Mouse (Mus musculus): Measurements from ENCODE around the gene Asl. TPM values are rescaled to one million over a fixed set of nuclear protein-coding genes. Genes with fewer than 3 reads are reported as not detected.

Asl gene
- 97.4 TPM for polyA plus RNA-seq (2017; shearing (Covaris generic))

DNA sequence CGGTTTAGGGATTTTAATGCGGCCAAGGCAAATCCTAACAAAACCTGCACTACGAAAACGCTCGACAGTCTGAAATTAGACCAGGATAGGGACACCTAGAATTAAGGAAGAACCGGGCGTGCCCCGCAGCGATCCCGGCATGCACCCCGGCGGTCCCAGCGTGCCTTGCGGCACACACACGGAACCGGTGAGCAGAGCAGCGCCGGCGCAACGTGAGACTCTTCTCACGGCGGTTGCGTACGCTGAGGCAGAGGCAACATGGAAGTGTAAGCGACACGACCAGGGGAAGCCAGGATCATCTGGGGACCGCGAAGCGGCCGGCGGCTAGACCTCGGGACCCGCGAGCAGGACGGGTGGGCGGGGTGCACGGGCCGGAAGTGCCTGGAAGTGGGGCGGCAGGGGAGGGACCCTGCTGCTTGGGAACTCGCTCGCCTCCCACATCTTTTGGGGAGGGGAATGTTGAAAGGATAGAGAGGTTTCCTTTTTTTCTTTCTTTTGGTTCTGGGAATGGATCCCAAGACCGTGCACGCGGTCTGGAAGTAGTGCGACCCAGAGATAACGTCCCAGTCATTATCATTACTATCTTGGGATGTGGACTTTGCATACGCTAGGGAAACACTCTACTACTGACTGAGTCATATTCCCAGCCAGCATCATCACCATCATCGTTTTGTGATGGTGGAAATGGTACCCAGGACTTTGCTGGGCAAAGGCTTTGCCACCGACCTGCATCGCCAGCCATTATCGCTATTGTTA is at the start of gene Asl, which contains the start of gene Crcp:
Asl (minus strand) TSS at position 106 of the 756 bp plus-strand sequence.
Crcp (plus strand) TSS at position 149 of the 756 bp plus-strand sequence.

DNA sequence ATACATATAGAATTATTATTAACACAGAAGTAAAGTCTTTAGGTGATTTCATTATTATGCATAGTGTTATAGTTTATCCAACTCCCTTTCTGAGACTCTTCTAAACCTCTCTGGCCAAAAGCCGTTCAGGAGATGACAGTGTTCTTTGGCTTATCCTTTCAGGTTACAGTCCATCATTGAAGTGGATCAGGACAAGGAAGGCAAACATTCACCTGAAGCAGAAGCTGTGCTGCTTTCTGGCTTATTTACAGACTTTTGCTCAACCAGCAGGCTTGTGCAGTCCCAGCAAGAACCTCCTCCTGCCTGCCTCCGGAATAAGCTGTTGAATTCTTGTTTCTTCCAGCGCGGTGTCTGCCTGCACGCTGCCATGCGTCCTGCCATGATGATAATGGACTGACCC is 44.0 kb upstream of the Asl start, which contains the start of gene Tpst1:
Tpst1 (plus strand) TSS at position 301 of the 400 bp plus-strand sequence.

DNA sequence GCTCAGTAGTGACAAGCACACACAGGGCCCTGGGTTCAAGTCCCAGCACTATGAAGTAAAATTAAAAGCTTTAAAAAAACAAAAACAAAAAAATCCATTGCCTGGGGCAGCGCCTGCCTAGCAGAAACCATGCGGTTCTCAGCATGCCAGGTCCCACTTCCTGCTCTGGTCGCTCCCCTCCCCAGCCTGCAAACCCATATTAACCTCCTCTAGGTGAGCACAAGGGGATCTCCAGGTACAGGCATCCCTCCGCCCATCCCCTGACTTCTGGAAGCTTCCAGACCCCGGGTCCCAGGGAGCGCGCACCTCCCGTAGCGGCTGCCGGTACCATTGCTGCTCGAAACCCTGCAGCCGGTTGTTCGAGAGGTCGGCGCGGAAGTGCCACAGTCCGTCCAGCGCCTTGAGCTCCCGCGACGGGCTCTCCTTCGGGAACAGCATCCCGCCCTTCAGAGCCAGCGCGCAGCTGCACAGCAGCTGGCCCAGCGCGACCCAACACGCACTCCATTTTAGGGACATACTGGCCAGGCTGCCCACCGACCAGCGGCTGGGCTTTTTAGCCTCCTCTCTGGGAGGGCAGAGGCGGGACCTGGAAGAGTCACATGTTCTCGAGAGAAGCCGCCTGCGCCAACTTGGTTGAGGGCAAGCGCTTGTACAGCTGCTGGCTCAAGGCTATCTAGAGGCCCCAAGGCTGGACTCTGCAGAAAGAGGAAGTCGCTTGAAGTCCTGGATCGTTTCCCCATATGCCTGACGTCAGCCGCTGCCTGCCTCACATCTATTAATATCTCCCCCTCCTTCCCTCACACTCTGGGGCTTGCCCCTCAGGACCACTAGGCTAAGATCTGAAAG is 26.5 kb downstream of the Asl start, which contains the start of gene Gusb:
Gusb (minus strand) TSS at position 749 of the 846 bp plus-strand sequence.

Other genes starting within 250 kb of the Asl start
- 74.7 TPM for gene Psph, start 241.8 kb downstream of the Asl start, polyA plus RNA-seq (2017; shearing (Covaris generic))
- 34.6 TPM for gene Sumf2, start 182.3 kb downstream of the Asl start, polyA plus RNA-seq (2017; shearing (Covaris generic))
- 362 TPM for gene Chchd2, start 141.8 kb downstream of the Asl start, polyA plus RNA-seq (2017; shearing (Covaris generic))
- gene Zbed5, start 133.5 kb downstream of the Asl start, polyA plus RNA-seq (2017; shearing (Covaris generic)), result 1.3 TPM
- 0.33 TPM for gene Phkg1, start 130.7 kb downstream of the Asl start, polyA plus RNA-seq (2017; shearing (Covaris generic))
- not detected for gene Nupr1l, start 120.7 kb downstream of the Asl start, polyA plus RNA-seq (2017; shearing (Covaris generic))
- gene Vkorc1l1, start 87.3 kb downstream of the Asl start, polyA plus RNA-seq (2017; shearing (Covaris generic)), result 5.5 TPM
- gene Gusb, start 26.2 kb downstream of the Asl start, polyA plus RNA-seq (2017; shearing (Covaris generic)), result 58.3 TPM
- gene Crcp, start within 50 bp of the Asl start, polyA plus RNA-seq (2017; shearing (Covaris generic)), result 56.1 TPM
- 1.7 TPM for gene Tpst1, start 44.1 kb upstream of the Asl start, polyA plus RNA-seq (2017; shearing (Covaris generic))
- gene Kctd7, start 115.6 kb upstream of the Asl start, polyA plus RNA-seq (2017; shearing (Covaris generic)), result 7.8 TPM
- 40.9 TPM for gene Rabgef1, start 142.6 kb upstream of the Asl start, polyA plus RNA-seq (2017; shearing (Covaris generic))
- 7.8 TPM for gene Tmem248, start 187.8 kb upstream of the Asl start, polyA plus RNA-seq (2017; shearing (Covaris generic))
- 120 TPM for gene Sbds, start 226.3 kb upstream of the Asl start, polyA plus RNA-seq (2017; shearing (Covaris generic))
- gene Tyw1, start 226.4 kb upstream of the Asl start, polyA plus RNA-seq (2017; shearing (Covaris generic)), result 47.9 TPM

All from CD4-positive, CD25-positive, alpha-beta regulatory T cell, adult 9 weeks (primary cell).